Mouse (Mus musculus) left cerebral cortex, adult 9 months (tissue): Measurements from ENCODE around the gene Cdk17.

ENCODE experiments used
- DNase-seq, 2 experiments: peaks; one replicate each; pipeline ENCODE4 v3.0.0; 2022; ENCODE audit warnings: low spot score in 2 of 2

The Cdk17 gene

DNA sequence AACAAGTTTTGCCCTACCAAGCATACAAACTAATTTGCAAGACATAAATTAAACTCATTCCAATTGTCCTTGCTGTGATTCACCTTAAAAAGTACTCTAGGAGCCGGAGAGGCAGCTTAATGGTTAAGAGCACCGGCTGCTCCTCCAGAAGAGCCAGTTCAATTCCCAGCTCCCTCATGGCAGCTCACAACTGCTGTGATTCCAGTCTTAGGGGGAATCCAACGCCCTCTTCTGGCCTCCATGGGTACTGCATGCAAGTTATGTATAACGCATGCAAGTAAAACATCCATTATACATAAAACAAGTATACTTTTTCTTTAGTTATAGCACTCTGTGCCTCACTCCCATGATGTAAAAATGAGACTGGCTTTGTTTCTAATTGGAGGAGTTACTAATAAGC, 122.6 kb downstream of the Cdk17 start:
- no peak for DNase-seq

DNA sequence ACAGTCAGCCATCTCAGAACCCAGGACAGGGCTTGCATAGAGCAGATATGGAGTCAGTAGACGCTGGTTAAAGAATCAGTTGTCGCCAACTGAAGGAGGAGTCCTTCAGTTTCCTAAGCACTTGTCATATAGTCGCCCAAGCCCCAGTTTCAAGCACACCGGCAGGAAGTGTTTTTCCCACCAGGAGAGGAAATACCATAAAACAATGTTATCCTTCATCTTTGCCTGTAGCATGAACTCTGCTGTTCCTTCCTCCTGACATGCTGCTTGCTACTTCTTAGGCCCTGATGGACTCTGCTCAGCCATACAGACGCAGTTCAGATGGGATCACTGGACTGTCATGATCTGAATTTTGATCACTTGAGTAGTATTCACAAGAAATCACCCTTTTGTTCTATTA, 124.8 kb downstream of the Cdk17 start:
- DNase-seq, result no peak

DNA sequence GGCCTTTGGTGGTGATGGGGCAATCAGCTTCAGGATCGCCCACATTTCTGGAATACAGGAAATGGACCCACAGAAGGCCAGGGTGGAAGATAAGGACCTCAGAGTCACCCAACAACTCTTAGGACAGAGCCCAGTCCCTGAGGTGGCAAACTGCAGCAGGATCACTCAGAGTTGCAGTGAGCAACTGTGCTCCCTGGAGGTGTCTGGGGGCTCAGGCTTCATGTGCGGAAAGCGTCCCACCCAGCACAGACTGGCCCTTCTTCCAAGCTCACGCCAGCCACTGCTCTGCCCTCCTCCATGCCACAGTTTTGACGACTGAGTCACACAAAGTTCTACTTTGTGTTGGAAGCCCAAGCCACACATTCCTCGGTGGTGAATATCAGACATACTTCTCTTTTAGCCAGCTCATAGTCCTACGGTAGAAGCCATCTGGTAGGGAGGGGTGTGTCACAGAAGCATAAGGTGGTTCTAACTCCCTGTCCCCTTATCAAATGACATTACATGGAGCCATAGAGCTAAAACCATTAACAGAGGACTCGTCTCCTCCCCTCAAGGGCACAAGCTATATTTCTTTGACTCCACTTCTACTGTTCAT, 127.0 kb downstream of the Cdk17 start:
- DNase-seq, result no peak

DNA sequence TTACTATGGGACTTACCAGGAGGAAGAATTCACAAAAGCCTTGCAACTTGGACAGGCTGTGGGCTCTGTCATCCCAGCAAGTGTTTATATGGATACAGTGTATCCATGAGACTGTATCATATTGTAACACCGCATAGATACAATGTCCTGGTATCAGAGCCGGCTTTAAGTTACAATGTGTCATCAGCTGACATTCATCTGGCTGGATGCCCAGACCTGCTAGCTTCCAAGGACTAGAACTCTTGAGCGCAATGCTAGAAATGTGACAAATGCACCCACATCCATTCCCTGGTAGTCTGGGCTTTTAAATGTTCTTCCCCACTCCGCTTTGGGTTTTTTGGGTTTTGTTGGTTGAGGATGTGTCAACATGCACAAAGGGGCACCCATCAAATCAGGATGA, 127.7 kb downstream of the Cdk17 start:
- DNase-seq, result peak in 1 of 2 experiments; percentile 59

GRCm38 (mm10) chr10:93289404-93289803, 128.7 kb downstream of the Cdk17 start:
- no peak for DNase-seq

GRCm38 (mm10) chr10:93291352-93291751, 130.7 kb downstream of the Cdk17 start:
- no peak for DNase-seq

- DNase-seq, result peak in 1 of 2 experiments; percentile 83
Measured at GRCm38 (mm10) chr10:93291843-93292242, 131.2 kb downstream of the Cdk17 start.

- no peak for DNase-seq
Measured at GRCm38 (mm10) chr10:93293621-93294020, 132.9 kb downstream of the Cdk17 start.

- DNase-seq, result no peak
Measured at GRCm38 (mm10) chr10:93294547-93295219, 134.0 kb downstream of the Cdk17 start.

DNA sequence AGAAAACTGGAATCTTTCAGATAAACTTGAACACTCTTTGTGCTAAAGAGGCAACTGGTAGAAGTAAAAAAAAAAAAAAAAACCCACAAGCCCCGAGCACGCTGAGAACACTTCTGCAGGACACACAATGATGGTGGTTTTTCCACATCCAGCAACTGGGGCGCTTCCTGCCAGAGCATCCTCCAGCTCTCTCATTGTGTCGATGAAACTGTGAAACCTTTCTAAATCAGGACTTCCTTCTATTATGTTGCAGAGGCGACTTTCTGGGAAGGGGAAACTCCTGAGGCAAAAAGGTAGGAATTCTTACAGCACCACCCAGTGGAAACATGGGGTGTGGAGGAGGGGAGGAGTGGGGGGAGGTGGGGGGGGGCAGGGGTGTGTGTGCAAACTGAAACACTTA, 137.1 kb downstream of the Cdk17 start:
- DNase-seq, result no peak

- no peak for DNase-seq
Measured at GRCm38 (mm10) chr10:93298208-93298607, 137.5 kb downstream of the Cdk17 start.

- DNase-seq, result no peak
Measured at GRCm38 (mm10) chr10:93301831-93302230, 141.2 kb downstream of the Cdk17 start.

DNA sequence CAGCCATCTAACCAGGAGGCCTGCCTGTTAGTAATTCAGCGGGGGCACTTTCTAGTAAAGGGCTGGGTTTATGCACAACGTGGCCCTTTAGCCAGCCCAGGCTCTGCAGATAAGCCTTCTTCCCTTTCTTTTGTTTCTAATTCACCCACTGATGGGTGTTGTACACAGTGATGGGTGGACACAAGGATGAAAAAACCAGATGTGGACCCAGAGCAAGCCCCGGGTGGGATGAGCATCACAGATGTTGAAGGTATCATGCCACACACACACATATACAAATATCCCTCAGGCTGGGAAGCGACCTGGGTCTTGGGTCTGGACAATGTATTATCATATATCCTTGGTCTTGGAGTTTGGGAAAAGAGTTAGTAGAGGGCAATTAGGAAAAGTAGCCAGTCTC, 142.6 kb downstream of the Cdk17 start:
- no peak for DNase-seq

DNA sequence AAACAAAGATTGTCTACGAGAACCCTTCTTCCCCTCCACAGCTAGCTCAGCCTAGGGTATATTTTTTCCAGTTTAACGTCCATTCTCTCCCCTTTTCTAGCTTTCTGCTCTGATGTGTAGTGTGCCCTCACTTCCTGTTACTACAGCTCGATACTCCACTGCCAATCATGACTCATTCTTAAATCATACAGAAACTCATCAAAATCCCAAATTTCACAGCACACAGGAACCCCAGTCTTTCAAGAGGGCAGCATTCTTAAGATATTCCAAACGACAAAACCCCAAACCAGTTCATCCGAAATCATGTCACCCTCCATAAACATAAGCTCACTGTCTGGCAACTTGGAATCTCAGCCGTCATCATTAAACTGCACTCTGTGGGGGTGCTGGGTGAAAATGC, 145.3 kb downstream of the Cdk17 start:
- DNase-seq, result no peak

DNA sequence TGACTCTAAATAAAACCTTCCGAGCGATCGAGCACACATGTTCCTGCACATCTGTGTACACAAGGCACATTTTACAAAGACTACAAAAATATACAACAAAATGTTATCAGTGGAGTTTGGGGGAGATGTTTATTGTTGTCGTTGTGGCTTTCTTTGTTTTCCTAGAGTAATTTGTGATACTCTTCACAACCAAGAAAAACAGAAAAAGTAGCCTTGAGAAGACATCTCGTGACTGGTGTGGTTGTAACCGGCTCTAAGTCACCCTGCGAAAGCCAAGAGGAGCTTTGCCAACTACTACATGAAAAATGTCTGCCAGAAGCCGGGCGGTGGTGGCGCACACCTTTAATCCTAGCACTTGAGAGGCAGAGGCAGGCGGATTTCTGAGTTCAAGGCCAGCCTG, 145.7 kb downstream of the Cdk17 start:
- no peak for DNase-seq

DNA sequence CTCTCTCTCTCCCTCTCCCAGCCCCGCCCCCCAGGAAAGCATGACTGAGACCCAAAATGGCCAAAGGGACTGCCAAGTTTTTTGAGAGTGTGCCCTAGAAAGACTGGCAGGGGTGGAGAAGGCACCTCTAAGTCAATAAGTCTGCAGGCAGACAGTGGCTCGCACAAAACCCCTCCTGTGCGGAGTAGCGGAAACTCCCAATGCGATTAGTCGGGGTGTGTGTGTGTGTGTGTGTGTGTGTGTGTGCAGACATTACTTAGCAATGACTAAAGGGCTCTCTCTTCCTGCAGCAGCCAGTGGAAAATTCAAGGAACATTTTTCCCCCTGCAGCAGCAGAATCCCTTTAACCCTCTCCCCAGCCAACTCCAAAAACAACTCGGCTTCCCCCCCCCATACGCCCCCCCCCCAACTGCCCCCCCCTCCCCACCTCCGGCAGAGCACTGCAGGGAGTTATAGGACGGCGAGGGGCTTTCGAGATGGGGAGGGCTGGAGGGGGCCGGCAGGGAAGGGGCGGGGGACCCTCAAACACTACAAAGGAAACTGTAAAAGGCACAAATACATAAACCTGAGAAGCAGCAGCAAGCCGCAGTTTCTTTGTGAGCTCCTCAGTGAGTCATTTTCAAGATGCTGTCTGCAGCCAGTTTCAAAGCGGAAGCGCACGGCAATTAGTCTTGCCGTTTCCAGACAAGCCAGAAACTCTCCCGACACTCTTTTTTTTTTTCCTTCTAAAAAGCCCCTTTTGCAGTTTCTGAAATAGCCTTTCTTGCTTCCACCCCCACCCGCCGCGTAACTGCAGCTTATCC, 148.7 kb downstream of the Cdk17 start:
- DNase-seq, result peak in 1 of 2 experiments; percentile 48

GRCm38 (mm10) chr10:93309934-93310621, 149.4 kb downstream of the Cdk17 start:
- no peak for DNase-seq

DNA sequence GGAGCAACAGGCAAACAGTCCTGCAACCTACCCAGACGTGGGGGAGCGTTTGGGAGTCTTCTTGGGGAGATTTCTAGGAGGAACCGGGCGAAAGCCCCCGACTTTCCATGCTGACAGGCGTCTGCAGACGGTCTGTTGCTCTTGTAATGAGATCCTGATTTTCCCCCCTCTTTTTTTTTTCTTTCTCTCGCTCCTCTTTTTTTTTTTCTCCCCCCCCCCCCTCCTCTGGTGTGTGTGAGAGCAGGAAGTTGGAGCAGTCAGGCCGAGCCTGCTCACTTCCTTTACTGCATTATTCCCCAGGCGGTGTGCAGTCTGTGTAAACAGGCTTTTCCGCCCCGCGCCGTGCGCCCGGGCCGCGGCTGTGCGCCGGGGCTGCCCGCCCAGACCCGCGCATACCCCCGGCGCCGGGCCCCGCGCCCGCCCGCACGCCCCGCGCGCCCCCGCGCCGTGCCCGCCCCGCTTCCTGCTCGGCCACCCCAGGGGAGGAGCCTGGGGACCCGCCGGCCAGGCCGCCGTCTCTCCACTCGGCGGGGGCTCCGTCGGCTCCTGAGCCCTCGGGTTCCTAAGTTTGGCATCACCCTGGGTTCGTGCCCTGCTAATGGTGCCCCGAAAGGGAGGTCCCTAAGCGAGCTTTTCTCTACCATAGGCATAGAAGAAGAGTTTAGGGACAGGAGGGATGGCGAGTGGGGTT, 150.2 kb downstream of the Cdk17 start, which contains the start of gene Elk3:
Elk3 (minus strand) TSS at position 415 of the 691 bp plus-strand sequence.
- no peak for DNase-seq

DNA sequence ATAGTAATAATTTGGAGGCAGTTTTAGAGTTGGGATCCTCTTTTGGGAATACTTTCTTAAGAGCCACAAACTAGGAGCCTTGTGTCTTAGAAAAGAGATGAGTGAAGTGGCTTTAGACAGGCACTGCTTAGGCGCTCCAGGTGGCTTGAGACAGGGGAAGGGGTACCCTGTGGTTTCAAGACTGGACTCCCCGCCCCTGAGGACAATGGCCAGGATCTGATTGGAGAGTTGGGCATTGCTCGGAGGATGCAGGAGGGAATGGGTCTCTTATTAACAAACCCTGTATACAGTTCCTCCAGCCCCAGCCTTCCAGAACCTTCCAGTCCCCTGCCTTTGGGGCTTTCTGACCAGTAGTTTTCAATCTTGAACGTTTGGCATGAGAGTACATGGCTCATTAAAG, 150.9 kb downstream of the Cdk17 start:
- no peak for DNase-seq
